Mouse (Mus musculus) R1 (cell line): ENCODE measurements at regions not wholly inside any gene's neighbourhood (a gene's known extent, or its start where the extent isn't known, plus 50 kb on each side); places are given as distances from the start of the nearest gene placed in this dataset.

Experiments used
- DNase-seq: peaks from one replicate; pipeline ENCODE4 v3.0.0-alpha.2; 2018; ENCODE audit warnings: low read depth, low spot score

DNA sequence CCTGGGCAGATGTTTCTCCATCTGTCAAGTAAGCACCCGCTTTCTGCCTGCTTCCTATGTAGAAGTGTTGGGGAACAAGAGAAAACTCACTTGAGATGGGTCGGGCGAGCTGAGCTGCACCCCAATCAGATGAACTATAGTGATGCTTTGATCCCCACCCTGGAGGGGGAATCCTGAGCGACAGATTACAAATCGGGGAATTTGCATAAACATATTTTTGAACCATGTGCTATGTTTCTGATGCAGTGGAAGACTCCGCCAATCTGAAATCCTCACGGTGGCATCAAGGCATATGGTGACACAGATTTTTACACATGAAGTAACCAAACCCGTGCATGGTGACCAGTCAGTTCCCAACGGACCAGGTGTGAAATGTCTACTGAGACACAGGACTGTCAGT lies 231.4 kb upstream of the Chd6 start:
- no peak for DNase-seq

DNA sequence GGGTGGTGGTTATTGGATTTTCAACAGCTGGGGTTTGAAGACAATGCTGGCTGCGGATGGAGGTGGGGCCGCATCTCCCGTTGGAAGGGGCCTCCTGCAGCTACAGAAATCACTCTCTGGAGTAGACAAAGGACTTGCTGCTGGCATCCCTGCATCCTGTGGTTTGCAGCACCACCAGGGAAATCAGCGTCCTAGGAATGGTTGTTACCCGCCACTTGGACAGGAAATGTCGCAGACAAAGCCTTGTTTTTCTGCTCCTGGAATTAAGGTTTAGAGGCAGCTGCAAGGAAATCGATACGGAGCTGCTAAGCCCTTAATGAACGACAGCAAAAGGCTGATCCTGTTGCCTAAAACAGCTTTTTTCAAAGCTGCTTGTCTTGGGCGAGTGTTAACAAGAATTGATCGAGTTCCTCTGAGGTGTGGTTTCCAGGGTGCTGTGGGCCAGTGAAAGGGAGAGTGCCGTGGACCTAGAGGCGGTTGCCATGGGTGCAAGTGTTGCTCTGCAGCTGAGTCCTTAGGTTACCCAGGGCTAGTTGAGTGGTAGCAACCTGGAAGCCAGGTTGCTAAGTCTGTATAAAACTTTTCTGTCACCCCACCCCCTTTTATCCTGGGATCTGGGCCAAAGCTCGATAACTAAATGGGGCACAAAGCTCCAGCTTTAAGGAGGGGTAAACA lies 230.6 kb upstream of the Chd6 start:
- DNase-seq, result peak; percentile 91

DNA sequence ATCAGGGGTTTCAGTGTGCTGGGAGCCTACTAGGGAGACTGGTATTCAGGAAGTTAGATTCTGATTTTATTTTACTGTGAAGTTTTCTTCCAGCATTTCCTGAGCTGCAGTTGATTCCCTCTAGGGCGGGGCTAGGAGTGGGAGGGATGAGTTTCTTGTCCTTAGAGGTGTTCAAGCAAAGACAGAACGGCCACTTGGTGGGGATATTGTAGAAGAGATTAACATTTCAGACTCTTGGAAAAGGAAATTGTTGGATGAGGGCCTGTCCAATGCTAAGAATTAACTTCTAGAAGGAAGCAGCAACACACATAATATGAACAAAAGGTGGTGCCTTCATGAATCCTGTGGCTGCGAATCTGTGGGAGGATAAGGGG lies 230.1 kb upstream of the Chd6 start:
- no peak for DNase-seq

DNA sequence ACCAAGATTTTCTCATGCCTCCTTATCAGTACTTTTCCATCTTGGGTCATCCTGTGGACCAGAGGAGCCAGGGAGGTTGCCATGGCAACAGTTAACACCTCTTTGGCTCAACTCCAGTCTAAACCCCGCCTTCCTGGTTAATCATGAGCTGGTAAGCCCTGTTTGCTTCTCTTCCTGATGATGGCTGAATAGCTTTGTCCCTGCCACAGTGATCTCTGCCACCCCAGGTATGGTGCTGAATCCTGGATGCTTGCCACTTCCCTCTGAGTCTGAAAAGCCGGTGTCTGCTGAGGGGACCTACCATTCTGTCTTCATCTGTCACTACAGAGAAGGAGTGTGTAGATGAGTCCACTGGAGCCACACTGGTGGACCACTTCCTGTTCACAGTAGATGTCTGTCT lies 223.8 kb upstream of the Chd6 start:
- DNase-seq, result peak; percentile 52

DNA sequence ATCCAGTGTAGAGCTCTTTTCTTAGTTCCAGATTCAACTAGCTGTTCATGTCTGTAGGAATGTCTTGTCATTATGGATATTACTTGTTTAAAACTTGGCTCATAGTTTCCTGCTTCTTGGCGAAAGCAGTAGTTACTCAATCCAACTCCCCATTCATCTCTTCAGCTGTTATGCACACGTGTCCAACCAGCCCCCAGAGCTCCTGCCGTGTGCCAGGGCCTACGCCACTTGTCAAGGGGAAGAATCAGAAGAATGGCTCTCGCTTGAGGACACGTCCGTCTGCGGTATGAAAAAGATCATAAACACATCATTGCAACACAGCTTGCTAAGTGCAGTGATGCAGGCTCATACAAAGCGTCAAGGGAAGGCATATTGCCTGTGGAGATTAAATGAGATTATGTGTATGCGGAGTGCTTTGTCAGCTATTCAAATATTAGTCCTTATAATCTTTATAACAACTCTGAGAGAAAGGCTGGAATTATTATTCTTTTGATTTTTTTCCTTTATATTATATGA lies 223.0 kb upstream of the Chd6 start:
- no peak for DNase-seq

DNA sequence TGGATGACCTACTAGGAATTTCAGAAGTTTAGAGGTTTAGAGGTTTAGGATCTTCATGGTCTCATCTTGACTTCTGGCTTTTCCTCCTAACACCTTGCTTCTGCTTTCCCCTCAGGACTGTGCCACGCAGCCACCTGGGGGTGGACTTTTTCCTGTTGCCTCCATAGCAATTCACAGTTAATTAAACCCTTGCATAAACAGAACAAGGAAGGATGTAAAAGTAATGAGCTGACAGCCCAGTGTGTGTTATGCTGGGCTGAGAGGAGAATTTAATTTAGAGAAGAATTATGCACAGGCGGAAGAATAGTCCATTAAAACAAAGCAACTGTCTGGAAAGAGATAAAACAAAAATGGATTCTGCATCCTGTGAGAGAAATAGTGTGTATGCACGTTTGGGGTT lies 193.9 kb upstream of the Chd6 start:
- no peak for DNase-seq

DNA sequence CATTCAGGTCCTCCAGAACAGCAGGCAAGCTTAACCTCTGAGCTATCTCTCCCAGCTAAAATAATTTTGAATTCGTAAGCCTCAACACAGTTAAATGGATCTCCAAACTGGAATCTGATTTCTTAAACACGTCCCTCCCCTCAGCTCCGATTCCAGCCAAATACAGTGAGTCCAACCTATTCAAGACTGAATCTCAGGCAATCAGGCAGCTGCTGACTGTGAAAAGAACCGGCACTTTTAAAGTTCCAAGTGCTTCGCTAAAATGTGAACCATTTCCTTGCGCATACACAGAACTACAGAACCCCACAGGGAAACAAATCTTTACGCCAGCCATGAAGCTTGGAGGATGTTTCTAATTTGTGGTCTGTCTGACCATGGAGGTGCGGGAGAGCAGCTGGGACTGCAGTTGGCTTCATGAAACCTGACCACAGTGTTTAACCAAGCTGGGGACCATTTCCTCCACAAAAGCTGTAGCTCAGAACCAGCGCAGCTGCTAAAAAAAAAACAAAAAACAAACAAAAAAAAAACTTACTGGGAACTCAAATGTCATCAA lies 160.1 kb upstream of the Chd6 start:
- DNase-seq, result peak; percentile 10

DNA sequence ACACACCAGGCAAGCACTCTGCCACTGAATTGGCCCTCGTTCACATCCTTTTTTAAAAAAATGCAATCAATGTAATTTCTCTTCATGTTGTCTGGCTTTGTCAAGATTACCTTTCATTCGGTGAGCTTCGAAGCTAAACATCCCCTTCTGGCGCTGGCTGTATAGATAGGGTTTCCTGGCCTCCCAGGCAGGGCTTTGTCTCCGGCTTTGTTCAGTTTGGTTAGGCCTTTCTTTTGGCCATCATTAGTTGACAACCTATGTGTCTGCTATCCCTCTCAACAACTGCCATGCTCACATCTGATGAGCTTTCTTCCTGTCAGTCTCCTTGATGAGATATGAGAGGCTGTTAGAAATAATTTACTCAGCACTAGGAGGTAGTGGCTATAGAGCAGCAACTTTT lies 157.6 kb upstream of the Chd6 start:
- no peak for DNase-seq

DNA sequence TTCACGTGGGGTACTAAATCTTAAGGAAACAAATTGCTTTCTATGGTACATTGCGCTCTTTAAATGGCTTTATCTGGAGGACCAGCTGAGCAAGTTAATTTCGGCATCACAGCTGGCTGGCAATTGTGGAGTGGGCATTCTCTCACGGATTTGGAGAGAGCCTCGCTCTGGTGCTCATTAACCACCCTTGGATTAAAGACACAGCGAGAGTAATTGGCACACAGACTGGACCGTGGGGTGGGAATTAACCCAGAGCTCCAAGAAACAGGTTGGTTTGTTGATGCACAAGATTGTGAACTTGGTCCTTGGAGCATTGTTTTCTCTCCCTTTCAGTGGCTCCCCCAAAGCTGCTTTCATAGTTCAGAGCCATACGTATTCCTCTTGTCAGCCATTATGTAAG lies 156.3 kb upstream of the Chd6 start:
- no peak for DNase-seq

DNA sequence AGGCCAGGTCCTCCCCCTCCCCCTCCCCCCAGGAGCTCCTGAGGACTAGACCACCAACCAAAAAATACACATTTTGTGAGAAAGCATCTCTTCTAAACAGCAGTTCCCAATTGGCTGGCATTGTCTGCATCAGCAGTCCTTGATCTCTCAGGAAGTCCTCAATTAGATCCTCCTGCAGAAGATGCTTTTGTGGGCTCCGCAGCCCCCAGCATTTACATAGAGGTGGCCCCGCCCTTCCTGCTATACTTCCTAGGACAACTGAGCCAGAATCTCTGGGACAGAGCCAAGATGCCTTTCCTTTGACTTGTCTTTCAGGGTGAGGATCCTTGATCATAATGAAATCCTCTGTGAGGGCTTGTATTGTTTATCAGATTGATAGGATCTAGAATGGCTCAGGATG lies 143.9 kb upstream of the Chd6 start:
- DNase-seq, result peak; percentile 46

DNA sequence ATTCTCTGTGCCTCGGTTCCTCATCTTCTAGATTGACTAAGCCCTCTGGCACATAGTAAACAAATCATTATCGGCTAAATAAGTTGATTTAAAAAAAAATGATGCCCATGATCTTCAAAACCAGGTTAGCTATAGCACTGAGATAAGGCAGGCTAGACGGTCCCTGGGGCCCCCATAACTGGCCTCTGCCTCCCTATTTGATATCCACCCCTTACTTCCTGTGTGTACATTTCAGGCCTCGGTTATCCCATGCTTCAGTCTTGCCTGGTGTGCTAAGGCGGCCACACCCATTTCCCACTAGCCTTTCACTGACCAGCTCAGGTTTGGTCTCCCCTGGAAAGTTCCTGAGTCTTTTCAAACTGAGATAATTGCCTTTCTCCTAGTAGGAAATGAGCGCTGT lies 132.8 kb upstream of the Chd6 start:
- DNase-seq, result no peak

DNA sequence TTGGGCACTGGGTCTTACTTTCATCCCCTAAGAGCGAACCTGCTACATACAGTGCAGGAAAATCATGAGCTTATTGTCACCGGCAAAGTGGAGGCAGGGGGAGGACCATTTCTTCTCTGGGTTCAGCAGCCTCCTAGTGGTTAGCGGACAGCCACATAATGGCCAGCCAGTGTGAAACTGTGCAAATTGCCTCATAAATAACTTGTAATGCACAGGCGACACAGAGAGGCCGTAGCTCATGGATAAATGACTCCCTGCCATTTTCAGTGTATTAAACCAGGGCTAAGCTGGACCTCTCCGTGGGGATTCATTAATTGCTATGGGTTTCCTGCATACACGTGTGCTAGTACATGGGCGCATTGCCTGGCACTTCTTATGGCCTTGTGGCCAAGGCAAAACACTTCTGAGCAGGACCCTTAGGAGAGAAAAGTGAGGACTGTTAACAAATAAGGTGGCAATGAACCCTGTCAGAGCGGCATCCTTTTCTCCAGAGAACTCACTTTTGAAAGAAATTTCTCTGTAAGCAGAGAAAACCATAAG lies 128.5 kb upstream of the Chd6 start:
- no peak for DNase-seq

DNA sequence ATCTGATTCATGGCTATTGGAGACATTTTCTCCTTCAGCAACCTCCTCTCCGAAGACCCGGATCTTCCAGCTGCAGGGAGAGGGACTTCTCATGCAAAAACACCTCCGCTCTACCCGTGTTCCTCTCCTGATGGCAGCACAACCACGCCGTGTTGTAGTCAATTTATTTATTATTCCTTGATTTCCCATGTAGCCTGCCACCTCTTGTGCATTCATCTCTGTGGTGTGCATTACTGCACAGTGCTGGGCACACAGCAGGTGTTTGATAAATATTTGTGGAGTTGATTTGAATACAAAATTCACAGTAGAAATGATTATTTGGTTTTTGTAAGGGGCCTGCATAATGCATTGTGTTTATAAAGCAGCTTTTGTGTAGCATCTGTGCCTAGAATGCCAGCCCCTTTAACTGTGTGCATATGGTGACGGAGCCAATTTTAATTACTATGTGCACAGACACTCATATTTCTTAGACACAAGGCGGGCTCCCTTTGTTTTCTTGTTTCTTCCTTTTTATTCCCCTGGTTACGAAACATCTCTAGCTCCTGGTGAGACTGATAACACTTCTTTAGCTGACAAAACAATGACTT lies 124.4 kb upstream of the Chd6 start:
- DNase-seq, result no peak

DNA sequence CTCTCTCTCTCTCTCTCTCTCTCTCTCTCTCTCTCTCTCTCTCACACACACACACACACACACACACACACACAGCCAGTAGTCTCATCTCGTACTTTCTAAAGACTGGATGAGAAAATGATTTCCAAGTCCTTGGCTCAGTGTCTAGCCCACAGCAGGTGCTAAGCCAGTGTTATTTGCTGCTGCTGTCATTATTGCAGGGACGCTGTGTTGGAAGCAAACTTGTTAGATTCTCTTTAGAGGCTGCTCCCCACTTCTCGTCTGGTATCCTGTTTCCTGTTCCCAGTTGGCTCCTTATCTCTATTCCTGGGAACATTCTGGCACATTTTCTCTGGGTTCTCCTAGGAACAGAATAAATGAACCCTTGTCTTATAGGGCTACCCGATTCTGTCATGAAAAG lies 122.5 kb upstream of the Chd6 start:
- DNase-seq, result no peak

DNA sequence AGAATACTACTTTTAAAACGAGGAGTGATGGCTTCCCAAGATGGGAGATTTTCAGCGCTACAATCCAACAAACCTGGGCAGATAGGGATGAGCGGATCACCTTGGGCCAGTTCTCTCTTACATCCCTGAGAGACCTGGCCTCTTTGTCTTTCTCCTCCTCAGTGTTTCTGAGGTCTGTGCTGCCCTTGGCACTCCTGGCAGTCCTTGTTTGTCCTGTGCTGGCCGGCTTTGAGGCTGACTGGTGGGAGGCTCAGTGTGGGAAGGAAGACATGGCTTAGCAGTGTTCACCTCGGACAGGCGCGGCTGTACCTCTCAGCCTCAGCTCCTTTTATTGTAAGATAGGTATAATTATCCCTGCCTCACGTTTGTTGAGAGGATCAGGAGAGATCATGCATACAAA lies 106.9 kb upstream of the Chd6 start:
- no peak for DNase-seq

DNA sequence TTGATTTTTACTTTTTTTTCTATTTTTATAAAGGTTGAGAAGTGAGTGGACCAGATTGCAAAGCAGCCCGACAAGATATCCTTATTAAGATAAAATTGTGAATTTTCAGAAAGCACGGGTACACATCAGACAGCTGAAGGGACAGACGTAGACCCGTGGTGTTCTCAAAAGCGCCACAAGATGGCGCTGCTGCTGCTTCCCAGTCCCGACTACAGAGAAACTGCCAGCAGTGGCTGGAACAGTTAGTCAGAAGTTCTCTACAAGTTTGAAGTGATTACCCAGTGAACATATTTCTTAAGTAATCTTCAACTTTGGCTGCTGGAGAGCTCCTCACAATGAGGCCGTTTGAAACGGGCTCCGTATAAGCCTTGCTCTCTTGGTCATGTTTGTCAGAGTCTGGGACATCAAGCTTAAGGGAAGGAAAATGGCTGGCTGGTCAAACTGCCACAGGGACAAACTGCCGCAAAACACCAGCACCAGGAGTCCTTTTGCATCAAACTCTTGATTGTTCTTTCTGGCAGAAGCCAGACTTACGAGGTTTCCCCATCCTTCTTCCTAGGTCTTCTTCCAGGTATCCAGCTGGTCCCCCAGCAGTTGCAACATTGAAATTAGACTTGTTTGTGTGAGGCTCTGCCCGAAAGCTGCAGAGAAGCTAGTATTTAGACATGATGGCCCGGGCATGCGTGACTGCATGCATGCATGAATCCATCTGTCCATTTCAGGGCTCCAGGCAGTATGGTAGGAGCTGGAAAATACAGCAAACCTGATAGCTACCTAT lies 106.0 kb upstream of the Chd6 start:
- DNase-seq, result peak; percentile 75

DNA sequence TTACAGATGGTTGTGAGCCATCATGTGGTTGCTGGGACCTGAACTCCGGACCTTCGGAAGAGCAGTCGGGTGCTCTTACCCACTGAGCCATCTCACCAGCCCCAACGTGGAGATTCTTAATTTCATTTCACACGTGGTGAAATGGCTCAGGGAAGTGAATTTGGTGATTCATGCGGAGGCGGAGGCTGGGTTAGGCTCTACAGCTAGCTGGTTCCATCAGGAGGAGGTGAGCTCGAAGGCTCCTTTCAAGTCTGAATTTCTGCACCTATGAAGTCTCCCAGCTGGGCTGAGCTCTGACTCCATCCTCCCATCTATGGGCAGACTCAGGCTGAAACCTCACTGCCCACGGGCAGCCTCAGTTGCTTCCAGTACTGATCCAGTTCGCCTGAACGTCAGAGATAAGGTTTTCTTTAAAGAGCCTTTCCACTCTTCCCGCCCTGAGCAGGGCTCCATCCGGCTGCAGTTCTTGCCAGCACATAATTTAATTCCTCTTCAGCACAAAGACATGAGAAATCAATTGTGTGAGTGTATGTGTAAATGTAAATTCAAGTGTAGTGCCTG lies 103.5 kb upstream of the Chd6 start:
- DNase-seq, result no peak

DNA sequence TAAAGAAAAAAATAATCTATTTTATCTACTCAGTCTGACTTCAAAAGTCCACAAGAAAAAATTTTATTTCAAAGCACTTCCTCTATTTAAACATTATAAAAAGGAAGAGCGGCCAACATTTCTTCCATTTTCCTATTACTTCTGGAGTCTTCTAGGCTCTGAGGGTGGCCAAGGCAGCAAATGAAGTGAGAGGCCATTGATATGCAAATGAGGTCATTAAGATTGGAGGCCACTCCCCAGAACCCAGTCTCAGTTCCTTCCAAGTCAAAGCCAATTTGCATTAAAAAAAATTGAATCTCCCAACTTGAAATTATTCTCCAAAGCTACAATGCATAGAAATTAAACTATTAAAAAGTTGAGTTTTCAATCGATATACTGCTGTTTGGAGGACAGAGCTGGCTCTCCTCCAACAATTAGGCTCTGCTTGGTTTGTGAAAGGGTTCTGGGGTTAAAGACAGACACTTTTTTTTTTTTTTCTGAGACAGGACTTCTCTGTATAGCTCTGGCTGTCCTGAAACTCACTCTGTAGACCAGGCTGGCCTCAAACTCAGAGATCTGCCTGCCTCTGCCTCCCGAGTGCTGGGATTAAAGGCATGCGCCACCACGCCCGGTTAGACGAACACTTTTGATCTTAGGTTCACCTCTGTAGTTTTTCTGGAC lies 88.0 kb upstream of the Chd6 start:
- peak; percentile 74 for DNase-seq

DNA sequence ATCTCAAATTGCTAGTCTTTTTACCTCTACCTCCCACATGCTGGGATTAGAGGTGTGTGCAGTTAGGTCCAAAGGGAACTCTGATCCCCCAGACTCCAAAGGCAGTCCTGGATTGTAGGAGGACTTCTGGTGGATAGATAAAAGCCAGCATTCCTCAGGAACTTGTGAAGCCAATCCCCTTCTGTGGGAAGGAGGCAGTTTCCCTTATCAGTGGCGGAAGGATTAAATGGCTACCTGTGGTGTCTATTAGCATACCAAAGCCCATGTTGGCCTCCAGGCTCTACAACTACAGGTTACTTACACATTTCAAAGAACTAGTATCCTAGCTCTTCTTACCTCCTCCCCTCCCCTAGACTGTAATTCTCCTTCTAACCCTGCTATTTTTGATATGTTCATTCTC lies 78.6 kb upstream of the Chd6 start:
- peak; percentile 96 for DNase-seq

DNA sequence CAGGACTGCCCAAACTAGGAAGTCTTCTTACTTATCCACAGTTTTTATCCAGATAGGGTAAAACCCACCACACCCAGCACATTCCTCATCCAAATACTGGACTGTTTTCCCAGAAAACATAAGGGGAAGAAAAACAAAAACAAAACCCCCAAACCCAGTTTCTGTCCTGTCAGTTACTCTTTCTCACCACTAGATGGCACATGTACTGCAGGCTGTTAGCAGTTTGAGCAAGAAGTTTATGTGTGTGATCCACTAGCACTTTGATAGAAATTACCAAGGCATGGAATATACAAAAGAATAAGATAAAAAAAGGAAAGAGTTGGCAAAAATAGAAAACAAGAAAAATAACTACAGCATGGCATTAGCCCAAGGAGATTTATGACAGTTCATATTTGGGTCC lies 76.2 kb upstream of the Chd6 start:
- peak; percentile 54 for DNase-seq

DNA sequence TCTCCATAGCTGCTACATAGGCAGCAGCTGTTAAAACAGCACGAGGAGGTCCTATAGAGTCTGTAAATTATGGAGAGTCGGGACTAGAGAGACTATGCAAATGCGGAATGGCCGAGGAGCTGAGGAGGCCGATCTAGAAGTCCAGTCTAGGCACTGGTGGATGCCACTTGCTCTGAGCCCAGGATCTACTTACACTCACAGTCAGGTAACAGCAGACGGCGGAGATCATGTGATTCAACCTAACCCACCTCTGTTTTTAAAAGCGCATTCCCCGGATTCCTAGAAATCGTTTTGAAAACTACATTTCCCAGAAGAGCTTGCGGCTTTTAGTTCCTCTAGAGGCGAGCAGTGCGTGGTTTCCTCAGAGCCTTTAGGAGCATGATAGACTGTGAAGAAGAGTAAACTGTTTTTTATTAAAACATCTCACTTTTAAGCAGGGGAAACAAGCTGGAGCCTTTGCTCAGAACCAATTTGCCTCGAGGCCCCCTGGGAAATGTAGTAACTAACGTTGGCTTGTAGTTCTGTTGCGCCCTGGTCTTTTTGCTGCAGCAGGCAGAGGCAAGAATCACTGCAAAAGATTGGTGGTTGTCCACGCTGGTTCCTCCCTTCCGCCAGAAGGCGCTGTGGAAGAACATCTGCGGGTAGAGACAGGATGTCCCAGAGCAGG lies 68.6 kb upstream of the Chd6 start:
- DNase-seq, result peak; percentile 95
